Comparison of ENCODE assay signal across 22 mouse cellular contexts in genomic region chr12:30257664-30258063, GRCm38 (mm10).
DNase-seq lines count a peak whose midpoint lies in the region; ATAC-seq and TF ChIP-seq lines count a peak whose summit lies in the region.
"Had no signal": no experiment of that assay in that cellular context is flagged by ENCODE, and none has a peak within 500 bp of the region (broad histone marks: within the 10 kb centered on the region; RNA-seq: fewer than 3 reads in every experiment).

No protein-coding gene starts in this region.

- intact Hi-C loops in heart, adult 2 months (cut with DNase I): no loop called here

- TF ChIP-seq POLR2A in heart, adult 2 months (IDR thresholded peaks at IDR 0.05; ENCODE audit: insufficient read depth, low read depth, low read length): no peak

- no peaks in the 10 kb centered on the region for H3K27me3 ChIP-seq in heart, adult 2 months (ENCODE audit: control insufficient read depth, insufficient read depth, low read length)
- H3K27me3 ChIP-seq: CH12.LX; heart, embryonic 13.5 days; hindbrain, embryonic 13.5 days had no signal

- H3K79me2 ChIP-seq in heart, adult 2 months (replicated peaks; ENCODE audit: control insufficient read depth, insufficient read depth, low read length): no peaks in the 10 kb centered on the region

- H3K27ac ChIP-seq in heart, adult 2 months: no peak overlapping the region
- H3K27ac ChIP-seq: embryonic facial prominence, embryonic 10.5 days; forebrain, embryonic 10.5 days; gastrocnemius, adult 2 months; heart, embryonic 13.5 days; hindbrain, embryonic 13.5 days; hindbrain, postnatal 0 days had no signal

- peak; percentile 62 to 79 for DNase-seq in cerebellum, postnatal 10 days
- no peak for DNase-seq in cerebellum, adult 11-12 months
- DNase-seq in heart, adult 11 months: peak; percentile 63
- DNase-seq in heart, adult 2 months: no peak
- DNase-seq: adrenal gland, postnatal 14 days; gastrocnemius, adult 2 months; gastrocnemius, postnatal 36 days; heart, postnatal 4 days; kidney, adult 11 months; kidney, adult 9 months had no signal

- H3K4me3 ChIP-seq in heart, adult 2 months: no peak overlapping the region
- H3K4me3 ChIP-seq: embryonic facial prominence, embryonic 10.5 days; forebrain, embryonic 10.5 days; gastrocnemius, adult 2 months; heart, embryonic 13.5 days; hindbrain, embryonic 13.5 days had no signal

- no peak for TF ChIP-seq CTCF in heart, adult 2 months (IDR thresholded peaks at IDR 0.05)

- no peaks in the 10 kb centered on the region for H3K4me1 ChIP-seq in heart, adult 2 months (ENCODE audit: control insufficient read depth, insufficient read depth, low read length)

- TF ChIP-seq EP300 in heart, adult 2 months (IDR thresholded peaks at IDR 0.05; ENCODE audit: insufficient read depth, low read depth, low read length): no peak

- H3K9ac ChIP-seq in heart, adult 2 months (ENCODE audit: low read depth, low read length): no peak overlapping the region
- H3K9ac ChIP-seq: heart, embryonic 13.5 days; hindbrain, embryonic 13.5 days had no signal

- ATAC-seq in granulocyte monocyte progenitor cell, adult 5-6 weeks (replicated peaks; ENCODE audit: poor library complexity, severe bottlenecking): peak; percentile 40; the same call in 1 of the 2 replicates
- peak; percentile 58 for ATAC-seq in megakaryocyte progenitor cell, adult 5-6 weeks (replicated peaks; ENCODE audit: poor library complexity)
- ATAC-seq in erythroid progenitor cell, adult 5-6 weeks (replicated peaks; ENCODE audit: low FRiP score, poor library complexity, severe bottlenecking): no peak
- ATAC-seq: activated CD4-positive, CD25-positive, alpha-beta regulatory T cell, adult 4 months; forebrain, embryonic 14.5 days; hindbrain, postnatal 0 days; Patski had no signal

- WGBS in heart, adult 2 months: 81% methylated on average over 7 of the region's 7 CpGs

- H3K36me3 ChIP-seq in heart, adult 2 months (ENCODE audit: control insufficient read depth, insufficient read depth, low read length): no peaks in the 10 kb centered on the region
- H3K36me3 ChIP-seq: embryonic facial prominence, embryonic 10.5 days; forebrain, embryonic 10.5 days; heart, embryonic 13.5 days; hindbrain, embryonic 13.5 days had no signal

Comparison
In these comparisons a context has a peak if more than half of its experiments do, and no peak if none do; other contexts are left out.
1. DNase-seq: peak in cerebellum, postnatal 10 days (2 of 2) and heart, adult 11 months (single experiment); none in cerebellum, adult 11-12 months (single experiment) and heart, adult 2 months (0 of 2).